Mouse (Mus musculus) brain, adult 10 weeks (tissue): ENCODE data around the gene Hnrnpll. TPM values are rescaled to one million over a fixed set of nuclear protein-coding genes. Genes with fewer than 3 reads are reported as not detected.

Experiments
- polyA plus RNA-seq: library from polyadenylated mRNA; stranded (reverse); fragments of 350-450 nt; fragmentation: Illumina TruSeq; extraction: RNeasy Lipid Tissue Mini Kit (QIAGEN cat#74804); gene quantifications from one replicate; pipeline ENCODE4 v1.2.3, GENCODE M21; 2015; ENCODE audit warnings: low read depth, low replicate concordance

Gene Hnrnpll
- 57.6 TPM for polyA plus RNA-seq

GRCm38 (mm10) chr17:80061783-80062619, at the start of gene Hnrnpll:
Gene Hnrnpll, minus strand, starts transcription at chr17:80062334.

Other genes with a start within 250 kb of the Hnrnpll start
- 55.9 TPM for gene Atl2, start 166.2 kb downstream of the Hnrnpll start, polyA plus RNA-seq
- gene Galm, start 65.1 kb upstream of the Hnrnpll start, polyA plus RNA-seq: 2.8 TPM
- 175 TPM for gene Srsf7, start 145.0 kb upstream of the Hnrnpll start, polyA plus RNA-seq
- not detected for gene Ttc39d, start 145.1 kb upstream of the Hnrnpll start, polyA plus RNA-seq
- gene Gemin6, start 162.1 kb upstream of the Hnrnpll start, polyA plus RNA-seq: 10.0 TPM
- gene Morn2, start 227.9 kb upstream of the Hnrnpll start, polyA plus RNA-seq: 36.5 TPM
- gene Dhx57, start 228.1 kb upstream of the Hnrnpll start, polyA plus RNA-seq: 22.9 TPM
- gene Arhgef33, start 245.1 kb upstream of the Hnrnpll start, polyA plus RNA-seq: 0.73 TPM